Mouse (Mus musculus): ENCODE data around the gene Ptpn11.

The Ptpn11 gene

GRCm38 (mm10) chr5:121125563-121125962 lies 65.6 kb downstream of the Ptpn11 start:
- no peak for DNase-seq (ENCODE audit: low spot score in 2 of 2)

- no peak for DNase-seq (ENCODE audit: low spot score in 2 of 2)
Observed at GRCm38 (mm10) chr5:121124208-121125185, 66.7 kb downstream of the Ptpn11 start.

GRCm38 (mm10) chr5:121123399-121123798 lies 67.8 kb downstream of the Ptpn11 start:
- no peak for DNase-seq (ENCODE audit: low spot score in 2 of 2)

GRCm38 (mm10) chr5:121122577-121122976 lies 68.6 kb downstream of the Ptpn11 start:
- no peak for DNase-seq (ENCODE audit: low spot score in 2 of 2)

- DNase-seq (ENCODE audit: low spot score in 2 of 2), result no peak
Observed at GRCm38 (mm10) chr5:121122036-121122435, 69.2 kb downstream of the Ptpn11 start.

- no peak for DNase-seq (ENCODE audit: low spot score in 2 of 2)
Observed at GRCm38 (mm10) chr5:121119331-121120034, 71.7 kb downstream of the Ptpn11 start.

GRCm38 (mm10) chr5:121118345-121118744 lies 72.9 kb downstream of the Ptpn11 start:
- no peak for DNase-seq (ENCODE audit: low spot score in 2 of 2)

- DNase-seq (ENCODE audit: low spot score in 2 of 2), result no peak
Observed at GRCm38 (mm10) chr5:121116941-121117340, 74.3 kb downstream of the Ptpn11 start.

- DNase-seq (ENCODE audit: low spot score in 2 of 2), result no peak
Observed at GRCm38 (mm10) chr5:121115391-121116157, 75.6 kb downstream of the Ptpn11 start.

- DNase-seq (ENCODE audit: low spot score in 2 of 2), result no peak
Observed at GRCm38 (mm10) chr5:121114151-121114550, 77.0 kb downstream of the Ptpn11 start.

- DNase-seq (ENCODE audit: low spot score in 2 of 2), result no peak
Observed at GRCm38 (mm10) chr5:121112390-121112789, 78.8 kb downstream of the Ptpn11 start.

GRCm38 (mm10) chr5:121111106-121111915 lies 79.9 kb downstream of the Ptpn11 start:
- DNase-seq (ENCODE audit: low spot score in 2 of 2), result no peak

GRCm38 (mm10) chr5:121109185-121109584 lies 82.0 kb downstream of the Ptpn11 start:
- no peak for DNase-seq (ENCODE audit: low spot score in 2 of 2)

GRCm38 (mm10) chr5:121106913-121107312 lies 84.3 kb downstream of the Ptpn11 start:
- peak in 1 of 2 experiments; percentile 16 for DNase-seq (ENCODE audit: low spot score in 2 of 2)

GRCm38 (mm10) chr5:121100886-121101580 lies 90.2 kb downstream of the Ptpn11 start:
- no peak for DNase-seq (ENCODE audit: low spot score in 2 of 2)

- DNase-seq (ENCODE audit: low spot score in 2 of 2), result no peak
Observed at GRCm38 (mm10) chr5:121100095-121100494, 91.1 kb downstream of the Ptpn11 start.

GRCm38 (mm10) chr5:121097970-121098369 lies 93.2 kb downstream of the Ptpn11 start:
- no peak for DNase-seq (ENCODE audit: low spot score in 2 of 2)

GRCm38 (mm10) chr5:121096744-121097143 lies 94.5 kb downstream of the Ptpn11 start:
- no peak for DNase-seq (ENCODE audit: low spot score in 2 of 2)

GRCm38 (mm10) chr5:121093281-121093680 lies 97.9 kb downstream of the Ptpn11 start:
- DNase-seq (ENCODE audit: low spot score in 2 of 2), result no peak

- no peak for DNase-seq (ENCODE audit: low spot score in 2 of 2)
Observed at GRCm38 (mm10) chr5:121089660-121090059, 101.5 kb downstream of the Ptpn11 start.
